Mouse (Mus musculus): ENCODE measurements around the gene Gm20503. TPM values are rescaled to one million over a fixed set of nuclear protein-coding genes. Genes with fewer than 3 reads are reported as not detected.
A peak's percentile ranks its signal among the peaks of the same experiment; 100 is the strongest.

Gm20503 gene
- total and polyA plus RNA-seq, 3 experiments = 0.13 to 0.70 TPM; not detected in 1

DNA sequence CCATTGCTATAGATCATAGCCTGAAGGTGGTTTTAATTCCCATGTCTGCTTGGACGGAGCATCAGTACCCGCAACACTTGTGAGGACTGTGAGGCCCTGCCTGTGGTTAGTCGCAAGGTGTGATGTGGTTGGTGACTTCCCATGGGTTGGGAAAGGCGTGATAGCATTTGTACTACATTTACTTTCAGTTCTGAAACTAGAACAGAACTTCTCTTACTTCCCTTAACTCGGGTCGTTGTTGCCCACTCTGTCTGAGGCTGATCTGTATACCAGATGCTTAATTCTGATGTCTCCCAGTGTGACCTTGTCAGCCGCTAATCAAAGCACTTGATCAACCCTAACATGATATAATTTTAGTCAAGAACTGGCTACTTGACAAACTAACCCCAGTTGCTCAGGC is 6.2 kb downstream of the Gm20503 start:
- TF ChIP-seq EP300 (IDR thresholded peaks at IDR 0.05; ENCODE audit: low read length) (peak; percentile 60), NELFE (IDR thresholded peaks at IDR 0.05; ENCODE audit: low read depth, low read length) (no peak), E2F4 (IDR thresholded peaks at IDR 0.05; ENCODE audit: insufficient replicate concordance, low read depth, low read length) (no peak), ZNF384 (IDR thresholded peaks at IDR 0.05; ENCODE audit: low read depth, low read length) (no peak), JUND (conservative IDR thresholded peaks at IDR 0.05; ENCODE audit: low read depth, low read length) (no peak), SMC3 (IDR thresholded peaks at IDR 0.05; ENCODE audit: low read depth, low read length) (no peak), IRF4 (IDR thresholded peaks at IDR 0.05; ENCODE audit: low read depth, low read length) (peak; percentile 70), JUN (IDR thresholded peaks at IDR 0.05; ENCODE audit: insufficient read depth, low read depth, low read length) (no peak), BHLHE40 (IDR thresholded peaks at IDR 0.05; ENCODE audit: low read depth, low read length) (peak; percentile 71), ETS1 (conservative IDR thresholded peaks at IDR 0.05; ENCODE audit: low read depth, low read length) (0 out of 2 replicates have a peak, but pooled peaks have one; percentile 30), SIN3A (IDR thresholded peaks at IDR 0.05; ENCODE audit: low read length) (no peak), RCOR1 (conservative IDR thresholded peaks at IDR 0.05; ENCODE audit: low read depth, low read length) (no peak)
- Histone ChIP-seq H3K4me3 (replicated peaks in 1 of 3; ENCODE audit: low read depth in 2 of 3, low read length in 2 of 3, poor library complexity in 1 of 3) (peak overlapping the region in 1 of 3 experiments; percentile 18), H3K9ac (ENCODE audit: insufficient read depth, low read depth) (no peak overlapping the region), H3K27ac (ENCODE audit: insufficient read depth, low read depth) (no peak overlapping the region), H3K36me3 (replicated peaks in 1 of 2; ENCODE audit: control insufficient read depth in 1 of 2, insufficient read depth in 1 of 2, low read length in 1 of 2) (peaks cover 2 to 12% of the 10 kb centered on the region in 2 experiments), H3K4me1 (ENCODE audit: control insufficient read depth in 1 of 2, insufficient read depth in 2 of 2) (peaks cover 18 to 60% of the 10 kb centered on the region in 2 experiments), H3K4me2 (ENCODE audit: insufficient read depth, low read depth, poor library complexity, severe bottlenecking) (peak overlapping the region; percentile 71), H3K9me3 (replicated peaks; ENCODE audit: low read length) (no peaks in the 10 kb centered on the region), H3K79me2 (replicated peaks; ENCODE audit: control insufficient read depth, extremely low read depth, insufficient read depth, poor library complexity, severe bottlenecking) (peaks cover 11% of the 10 kb centered on the region), H3K27me3 (replicated peaks) (no peaks in the 10 kb centered on the region)
- in situ Hi-C loops (cut with MboI; ENCODE audit: low pct_ligation_motif_present, low pct_unique_long_range_greater_than_20kb, low sequenced_read_pairs) = no loop called here
- no peak for DNase-seq (ENCODE audit: extremely low read depth)
- dilution Hi-C loops (cut with MboI; ENCODE audit: extremely low pct_ligation_motif_present, extremely low pct_unique_long_range_greater_than_20kb, low sequenced_read_pairs) = no loop called here

DNA sequence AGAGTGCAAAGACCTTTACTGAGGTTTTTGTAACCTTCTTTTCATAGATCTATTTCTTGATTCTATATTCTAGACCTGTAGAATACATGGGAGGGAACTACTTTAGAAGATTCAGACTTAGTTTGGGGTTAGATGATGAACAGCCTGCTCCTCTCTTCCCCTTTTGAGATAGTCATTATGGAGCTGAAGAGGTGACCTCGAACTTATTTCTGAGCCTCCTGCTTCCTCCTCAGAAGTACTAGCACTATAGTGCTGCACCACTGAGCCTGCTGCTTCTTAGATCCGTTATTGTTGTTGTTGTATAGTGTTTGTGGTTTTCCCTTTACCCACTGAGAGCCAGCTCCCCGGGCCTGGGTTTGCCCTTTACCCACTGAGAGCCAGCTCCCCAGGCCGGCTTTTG is 6.7 kb downstream of the Gm20503 start:
- Histone ChIP-seq H3K27ac (ENCODE audit: insufficient read depth, low read depth) (no peak overlapping the region), H3K4me3 (replicated peaks in 1 of 3; ENCODE audit: low read depth in 2 of 3, low read length in 2 of 3, poor library complexity in 1 of 3) (no peak overlapping the region), H3K9ac (ENCODE audit: insufficient read depth, low read depth) (no peak overlapping the region), H3K27me3 (replicated peaks) (no peaks in the 10 kb centered on the region), H3K4me2 (ENCODE audit: insufficient read depth, low read depth, poor library complexity, severe bottlenecking) (peak overlapping the region; percentile 71; the same call in 1 of the 2 replicates), H3K79me2 (replicated peaks; ENCODE audit: control insufficient read depth, extremely low read depth, insufficient read depth, poor library complexity, severe bottlenecking) (peaks cover 11% of the 10 kb centered on the region), H3K9me3 (replicated peaks; ENCODE audit: low read length) (no peaks in the 10 kb centered on the region), H3K36me3 (replicated peaks in 1 of 2; ENCODE audit: control insufficient read depth in 1 of 2, insufficient read depth in 1 of 2, low read length in 1 of 2) (peaks cover 2 to 13% of the 10 kb centered on the region in 2 experiments), H3K4me1 (ENCODE audit: control insufficient read depth in 1 of 2, insufficient read depth in 2 of 2) (peaks cover 16 to 55% of the 10 kb centered on the region in 2 experiments)
- dilution Hi-C loops (cut with MboI; ENCODE audit: extremely low pct_ligation_motif_present, extremely low pct_unique_long_range_greater_than_20kb, low sequenced_read_pairs) = no loop called here
- in situ Hi-C loops (cut with MboI; ENCODE audit: low pct_ligation_motif_present, low pct_unique_long_range_greater_than_20kb, low sequenced_read_pairs) = no loop called here
- DNase-seq (ENCODE audit: extremely low read depth) = no peak
- TF ChIP-seq ZMIZ1 (IDR thresholded peaks at IDR 0.05; ENCODE audit: low read depth, low read length) (no peak), CTCF (conservative IDR thresholded peaks at IDR 0.05 in 1 of 2, IDR thresholded peaks at IDR 0.05 in 1 of 2; ENCODE audit: low read depth in 2 of 2, low read length in 2 of 2) (no peak), JUND (conservative IDR thresholded peaks at IDR 0.05; ENCODE audit: low read depth, low read length) (no peak), ZNF384 (IDR thresholded peaks at IDR 0.05; ENCODE audit: low read depth, low read length) (no peak), TCF12 (IDR thresholded peaks at IDR 0.05; ENCODE audit: low read depth, low read length) (no peak)

Data from CH12.LX (cell line).